Mouse (Mus musculus) gastrocnemius, adult 8-10 months (tissue): Measurements from ENCODE around the gene Zdhhc6. TPM values are rescaled to one million over a fixed set of nuclear protein-coding genes. Genes with fewer than 3 reads are reported as not detected.

ENCODE experiments used
- total RNA-seq, 4 experiments: library from RNA; stranded (reverse); gene quantifications; 2 replicates each; pipeline ENCODE4 v1.2.4; 2022

Zdhhc6 gene
- total RNA-seq, 4 experiments from 2014 or later, result 18.6 to 24.3 (median 19.8) TPM

Other genes with a start within 250 kb of the Zdhhc6 start
- 100 to 1,000 TPM in 1 of 4 experiments, 10 to 100 TPM in 3; 90.2 to 104 (median 98.9) TPM for gene Gpam, start 188.8 kb downstream of the Zdhhc6 start, total RNA-seq
- not detected for gene Tectb, start 135.3 kb downstream of the Zdhhc6 start, total RNA-seq
- gene Gucy2g, start 74.8 kb downstream of the Zdhhc6 start, total RNA-seq, result under 1 TPM; 0.17 to 0.34 (median 0.32) TPM
- gene Acsl5, start 64.1 kb downstream of the Zdhhc6 start, total RNA-seq, result 1 to 10 TPM; 2.0 to 2.6 (median 2.2) TPM
- 10 to 100 TPM; 17.6 to 21.8 (median 20.6) TPM for gene Vti1a, start 263 bp upstream of the Zdhhc6 start, total RNA-seq